Mouse (Mus musculus): ENCODE measurements around the gene Vps13c. TPM values are rescaled to one million over a fixed set of nuclear protein-coding genes. Genes with fewer than 3 reads are reported as not detected.
A peak's percentile ranks its signal among the peaks of the same experiment; 100 is the strongest.

The Vps13c gene
- polyA plus RNA-seq, 1 experiment, result 34.2 TPM

DNA sequence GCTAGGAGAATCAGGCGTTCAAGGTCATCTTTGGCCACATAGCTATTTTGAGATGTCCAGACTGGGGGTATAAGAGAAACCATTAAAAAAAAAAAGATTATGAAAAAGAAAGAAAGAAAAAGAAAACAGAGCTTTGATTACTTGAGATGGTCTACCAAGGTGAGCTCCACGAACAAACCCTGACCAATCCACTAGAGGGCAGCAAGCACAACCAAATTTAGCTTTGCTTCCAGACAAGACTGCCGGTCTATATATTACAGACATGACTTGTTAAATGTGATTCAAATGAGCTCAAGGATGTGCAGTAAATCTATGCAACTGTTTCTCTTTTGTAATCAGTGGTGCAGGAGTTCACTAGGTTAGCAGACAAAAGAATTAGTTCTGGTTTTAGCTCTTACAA lies 12.0 kb upstream of the Vps13c start:
- Histone ChIP-seq H3K9ac (ENCODE audit: low read depth, poor library complexity, severe bottlenecking) (no peak overlapping the region), H3K27me3 (ENCODE audit: control insufficient read depth, insufficient read depth, low read length, poor library complexity, severe bottlenecking) (no peaks in the 10 kb centered on the region; the same call in 1 of the 2 replicates), H3K9me3 (replicated peaks; ENCODE audit: control insufficient read depth, insufficient read depth, low read length, poor library complexity, severe bottlenecking) (no peaks in the 10 kb centered on the region), H3K36me3 (ENCODE audit: control insufficient read depth, insufficient read depth, low read length, poor library complexity, severe bottlenecking) (no peaks in the 10 kb centered on the region), H3K27ac (ENCODE audit: insufficient read depth, low read length) (no peak overlapping the region), H3K4me3 (ENCODE audit: low read depth, low read length) (no peak overlapping the region), H3K4me1 (ENCODE audit: control insufficient read depth, insufficient read depth, low read length) (no peaks in the 10 kb centered on the region)
- no peak for TF ChIP-seq POLR2A (IDR thresholded peaks at IDR 0.05; ENCODE audit: insufficient read depth, low read length)
- peak; percentile 4 for TF ChIP-seq CTCF (IDR thresholded peaks at IDR 0.05; ENCODE audit: low read depth, low read length)
- TF ChIP-seq EP300 (IDR thresholded peaks at IDR 0.05; ENCODE audit: insufficient read depth, low read depth, low read length), result no peak

DNA sequence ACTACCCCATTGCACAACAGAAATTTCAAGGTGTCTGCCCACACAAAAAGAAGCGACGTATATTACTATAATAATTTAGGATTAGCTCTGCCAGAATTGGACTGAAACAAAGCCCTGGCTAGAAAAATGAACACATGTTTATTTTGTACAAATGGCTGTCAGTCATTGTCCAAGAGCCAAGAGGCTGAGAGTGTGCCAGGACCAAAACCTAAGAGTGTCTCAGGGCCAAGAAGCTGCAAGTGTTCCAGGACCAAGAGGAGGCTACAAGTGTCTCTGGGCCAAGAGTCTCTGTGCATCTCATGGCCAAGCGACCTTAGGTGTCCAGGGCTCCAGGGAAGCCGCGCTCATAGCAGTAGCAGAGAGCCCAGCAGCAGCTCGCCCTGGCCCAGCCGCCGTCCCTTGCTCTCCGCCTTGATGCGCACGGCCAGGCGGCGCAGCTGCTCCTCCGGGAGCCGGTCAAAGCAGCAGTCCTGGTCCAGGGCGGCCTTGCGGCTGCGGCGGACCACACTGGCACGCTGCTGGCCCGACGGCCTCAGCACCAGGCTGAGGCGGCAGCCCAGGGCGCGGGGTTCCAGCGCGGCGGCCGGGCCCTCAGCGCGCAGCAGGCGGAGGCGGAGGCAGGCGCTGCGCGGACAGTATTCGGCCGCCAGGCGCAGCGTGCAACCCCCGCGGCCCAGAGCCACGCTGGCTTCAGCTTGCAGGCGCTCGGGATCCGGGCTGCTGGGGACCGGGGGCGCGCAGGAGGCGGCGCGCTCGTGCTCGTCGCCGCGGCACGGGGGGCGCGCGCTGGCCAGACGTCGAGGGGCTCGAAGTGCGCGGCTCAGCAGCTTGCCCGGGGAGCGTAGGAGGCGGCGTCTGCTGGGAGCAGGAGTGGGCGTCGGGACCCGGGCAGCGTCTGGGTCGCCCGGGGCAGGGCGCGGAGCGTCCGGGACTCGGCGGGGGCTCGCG lies 9.5 kb upstream of the Vps13c start:
- H3K4me1 ChIP-seq (ENCODE audit: control insufficient read depth, insufficient read depth, low read length), result no peaks in the 10 kb centered on the region
- peak overlapping the region; percentile 55 for H3K4me3 ChIP-seq (ENCODE audit: low read depth, low read length)
- no peaks in the 10 kb centered on the region; the same call in 1 of the 2 replicates for H3K27me3 ChIP-seq (ENCODE audit: control insufficient read depth, insufficient read depth, low read length, poor library complexity, severe bottlenecking)
- peak overlapping the region; percentile 59 for H3K9ac ChIP-seq (ENCODE audit: low read depth, poor library complexity, severe bottlenecking)
- no peaks in the 10 kb centered on the region for H3K36me3 ChIP-seq (ENCODE audit: control insufficient read depth, insufficient read depth, low read length, poor library complexity, severe bottlenecking)
- TF ChIP-seq POLR2A (IDR thresholded peaks at IDR 0.05; ENCODE audit: insufficient read depth, low read length) (no peak), CTCF (IDR thresholded peaks at IDR 0.05; ENCODE audit: low read depth, low read length) (no peak), EP300 (IDR thresholded peaks at IDR 0.05; ENCODE audit: insufficient read depth, low read depth, low read length) (no peak)
- no peaks in the 10 kb centered on the region for H3K9me3 ChIP-seq (replicated peaks; ENCODE audit: control insufficient read depth, insufficient read depth, low read length, poor library complexity, severe bottlenecking)
- no peak overlapping the region for H3K27ac ChIP-seq (ENCODE audit: insufficient read depth, low read length)

DNA sequence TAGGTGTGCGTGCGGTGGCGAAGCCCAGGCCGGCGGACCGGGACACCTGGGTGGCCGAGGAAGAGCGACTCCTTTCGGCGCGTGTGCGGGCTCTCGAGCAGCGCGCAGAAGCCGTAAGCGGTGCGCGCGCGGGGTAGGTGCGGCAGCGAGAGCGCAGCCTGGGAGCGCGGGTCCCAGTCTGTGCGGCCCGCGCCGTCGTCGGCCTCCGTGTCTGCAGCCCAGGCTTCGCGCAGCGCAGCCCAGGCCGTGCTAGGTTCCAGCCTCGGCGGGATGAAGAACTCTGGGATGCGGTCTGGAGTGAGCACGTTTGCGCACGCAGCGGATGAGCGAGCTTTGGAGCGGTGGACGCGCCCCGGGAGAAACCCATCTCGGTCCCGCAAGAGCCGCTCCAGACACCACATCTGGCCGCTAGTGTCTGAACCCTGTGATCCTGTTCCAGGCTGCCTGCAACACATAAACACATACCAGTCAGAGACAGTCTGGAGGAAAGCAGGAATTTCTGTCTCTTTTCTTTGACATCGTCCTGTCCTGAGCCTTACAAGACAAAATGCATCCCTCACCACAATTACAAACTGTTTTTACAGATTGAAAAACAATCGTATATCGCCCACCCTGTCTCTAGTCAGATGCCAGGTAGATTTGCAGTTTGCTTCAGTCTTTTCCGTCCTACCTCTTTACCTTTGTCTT lies 8.7 kb upstream of the Vps13c start:
- Histone ChIP-seq H3K4me3 (ENCODE audit: low read depth, low read length) (peak overlapping the region; percentile 55), H3K4me1 (ENCODE audit: control insufficient read depth, insufficient read depth, low read length) (no peaks in the 10 kb centered on the region), H3K9ac (ENCODE audit: low read depth, poor library complexity, severe bottlenecking) (peak overlapping the region; percentile 59), H3K27ac (ENCODE audit: insufficient read depth, low read length) (no peak overlapping the region), H3K36me3 (ENCODE audit: control insufficient read depth, insufficient read depth, low read length, poor library complexity, severe bottlenecking) (no peaks in the 10 kb centered on the region), H3K27me3 (ENCODE audit: control insufficient read depth, insufficient read depth, low read length, poor library complexity, severe bottlenecking) (no peaks in the 10 kb centered on the region; the same call in 1 of the 2 replicates), H3K9me3 (replicated peaks; ENCODE audit: control insufficient read depth, insufficient read depth, low read length, poor library complexity, severe bottlenecking) (no peaks in the 10 kb centered on the region)
- TF ChIP-seq CTCF (IDR thresholded peaks at IDR 0.05; ENCODE audit: low read depth, low read length) (no peak), EP300 (IDR thresholded peaks at IDR 0.05; ENCODE audit: insufficient read depth, low read depth, low read length) (no peak), POLR2A (IDR thresholded peaks at IDR 0.05; ENCODE audit: insufficient read depth, low read length) (no peak)

GRCm38 (mm10) chr9:67832046-67832605 lies 8.1 kb upstream of the Vps13c start, which contains the start of gene C2cd4a:
Gene C2cd4a, minus strand, starts transcription at chr9:67832330.
- Histone ChIP-seq H3K36me3 (ENCODE audit: control insufficient read depth, insufficient read depth, low read length, poor library complexity, severe bottlenecking) (no peaks in the 10 kb centered on the region), H3K9me3 (replicated peaks; ENCODE audit: control insufficient read depth, insufficient read depth, low read length, poor library complexity, severe bottlenecking) (no peaks in the 10 kb centered on the region), H3K27me3 (ENCODE audit: control insufficient read depth, insufficient read depth, low read length, poor library complexity, severe bottlenecking) (no peaks in the 10 kb centered on the region; the same call in 1 of the 2 replicates), H3K9ac (ENCODE audit: low read depth, poor library complexity, severe bottlenecking) (peak within 1 kb of the TSS; percentile 59), H3K4me3 (ENCODE audit: low read depth, low read length) (peak within 1 kb of the TSS; percentile 55), H3K4me1 (ENCODE audit: control insufficient read depth, insufficient read depth, low read length) (no peaks in the 10 kb centered on the region), H3K27ac (ENCODE audit: insufficient read depth, low read length) (no peak within 1 kb of the TSS)
- TF ChIP-seq CTCF (IDR thresholded peaks at IDR 0.05; ENCODE audit: low read depth, low read length) (no peak), EP300 (IDR thresholded peaks at IDR 0.05; ENCODE audit: insufficient read depth, low read depth, low read length) (no peak), POLR2A (IDR thresholded peaks at IDR 0.05; ENCODE audit: insufficient read depth, low read length) (no peak)

DNA sequence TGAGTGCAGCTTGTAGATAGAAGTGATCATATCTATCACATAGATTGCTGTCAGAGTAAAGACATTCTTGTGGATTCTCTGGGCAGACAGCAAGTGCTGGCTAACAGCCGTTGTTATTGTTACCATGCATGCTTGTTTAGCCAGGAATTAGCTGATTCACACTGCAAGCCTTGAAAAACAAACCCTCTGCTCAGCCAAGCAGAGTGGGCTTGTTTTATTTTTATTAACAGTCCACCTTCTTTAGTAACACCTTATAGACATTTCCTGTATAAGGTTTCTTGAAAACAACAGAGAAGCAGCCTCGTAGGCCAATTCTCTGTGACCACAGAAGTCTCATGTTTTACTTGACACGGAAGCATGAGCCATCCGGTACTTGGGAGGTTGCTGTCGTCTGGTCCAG lies 5.7 kb upstream of the Vps13c start:
- H3K27ac ChIP-seq (ENCODE audit: insufficient read depth, low read length), result no peak overlapping the region

More for the DNA sequence above, 5.7 kb upstream of the Vps13c start:
- no peaks in the 10 kb centered on the region; the same call in 1 of the 2 replicates for H3K27me3 ChIP-seq (ENCODE audit: control insufficient read depth, insufficient read depth, low read length, poor library complexity, severe bottlenecking)
- H3K4me3 ChIP-seq (ENCODE audit: low read depth, low read length), result no peak overlapping the region
- no peaks in the 10 kb centered on the region for H3K4me1 ChIP-seq (ENCODE audit: control insufficient read depth, insufficient read depth, low read length)
- TF ChIP-seq EP300 (IDR thresholded peaks at IDR 0.05; ENCODE audit: insufficient read depth, low read depth, low read length) (no peak), POLR2A (IDR thresholded peaks at IDR 0.05; ENCODE audit: insufficient read depth, low read length) (no peak), CTCF (IDR thresholded peaks at IDR 0.05; ENCODE audit: low read depth, low read length) (no peak)
- H3K36me3 ChIP-seq (ENCODE audit: control insufficient read depth, insufficient read depth, low read length, poor library complexity, severe bottlenecking), result no peaks in the 10 kb centered on the region
- no peaks in the 10 kb centered on the region for H3K9me3 ChIP-seq (replicated peaks; ENCODE audit: control insufficient read depth, insufficient read depth, low read length, poor library complexity, severe bottlenecking)
- H3K9ac ChIP-seq (ENCODE audit: low read depth, poor library complexity, severe bottlenecking), result no peak overlapping the region
